Mouse (Mus musculus) MEL (cell line): ENCODE measurements at regions not wholly inside any gene's neighbourhood (a gene's known extent, or its start where the extent isn't known, plus 50 kb on each side); places are given as distances from the start of the nearest gene placed in this dataset.

Source experiments
- CTCF ChIP-seq, 3 experiments: IDR thresholded peaks in 2 of 3; conservative IDR thresholded peaks in 1 of 3; 2 replicates each; pipeline ENCODE4 v1.5.1; 2011 to 2012; ENCODE audit warnings: low read length in 3 of 3, low read depth in 2 of 3, mild to moderate bottlenecking in 2 of 3, improper control_type of control experiment in 1 of 3, inconsistent platforms in 1 of 3, mixed read lengths in 1 of 3, moderate library complexity in 1 of 3; ENCODE audit not compliant: control insufficient read depth in 1 of 3, insufficient read depth in 1 of 3, poor library complexity in 1 of 3, severe bottlenecking in 1 of 3
- GABPA ChIP-seq: IDR thresholded peaks from 2 replicates; pipeline ENCODE4 v1.6.1; 2012; ENCODE audit warnings: low read depth, mild to moderate bottlenecking, inconsistent platforms, low read length, improper control_type of control experiment, moderate library complexity
- GATA1 ChIP-seq: IDR thresholded peaks from 2 replicates; pipeline ENCODE4 v1.6.1; 2011; ENCODE audit warnings: low read depth, low read length, improper control_type of control experiment
- MAX ChIP-seq: IDR thresholded peaks from 2 replicates; pipeline ENCODE4 v1.6.1; 2011; ENCODE audit warnings: low read length, improper control_type of control experiment
- NRF1 ChIP-seq: IDR thresholded peaks from 2 replicates; pipeline ENCODE4 v1.6.1; 2014; ENCODE audit warnings: low read depth, mild to moderate bottlenecking, inconsistent platforms, low read length, improper control_type of control experiment, moderate library complexity; ENCODE audit not compliant: poor library complexity, insufficient read depth, severe bottlenecking
- POLR2A ChIP-seq, 2 experiments: IDR thresholded peaks; 2 replicates each; pipeline ENCODE4 v1.6.1; 2011 to 2012; ENCODE audit warnings: low read length in 2 of 2, mild to moderate bottlenecking in 2 of 2, control low read depth in 1 of 2, improper control_type of control experiment in 1 of 2, low read depth in 1 of 2, moderate library complexity in 1 of 2; ENCODE audit not compliant: control insufficient read depth in 1 of 2, insufficient read depth in 1 of 2, poor library complexity in 1 of 2
- USF1 ChIP-seq: IDR thresholded peaks from 2 replicates; pipeline ENCODE4 v1.6.1; 2014; ENCODE audit warnings: low read depth, mild to moderate bottlenecking, inconsistent platforms, low read length, improper control_type of control experiment, moderate library complexity

- TF ChIP-seq NRF1 (no peak), CTCF (IDR thresholded peaks at IDR 0.05 in 2 of 3, conservative IDR thresholded peaks at IDR 0.05 in 1 of 3; ENCODE audit: control insufficient read depth in 1 of 3, insufficient read depth in 1 of 3, low read depth in 2 of 3, low read length in 3 of 3, poor library complexity in 1 of 3, severe bottlenecking in 1 of 3) (no peak), POLR2A (IDR thresholded peaks at IDR 0.05; ENCODE audit: control insufficient read depth in 1 of 2, insufficient read depth in 1 of 2, low read depth in 1 of 2, low read length in 2 of 2, poor library complexity in 1 of 2) (no peak), USF1 (no peak), MAX (no peak), GABPA (no peak), GATA1 (no peak)
These were observed 522.6 kb upstream of the Atp11b start for GRCm38 (mm10) chr3:35231158-35231928.
